Mouse (Mus musculus) intestine, postnatal 0 days (tissue): ENCODE results near the gene Rbm3. TPM values are rescaled to one million over a fixed set of nuclear protein-coding genes. Genes with fewer than 3 reads are reported as not detected.
A peak's percentile ranks its signal among the peaks of the same experiment; 100 is the strongest.
"Not testable (repeated sequence)": the region's sequence is repeated elsewhere in the genome, so short reads cannot be mapped to it uniquely, and the experiment has no call there.

Experiments
- ATAC-seq: fragments of 200-750 bp; cut with Nextera tagmentation; 2 replicates; pipeline ENCODE4 v1.8.0; 2017; ENCODE audit warnings: mild to moderate bottlenecking, moderate TSS enrichment, moderate library complexity
- H3K27ac ChIP-seq: fragments of 300-500 bp; sonication (generic); 2 replicates; pipeline ENCODE4 v1.5.1; 2014; ENCODE audit warnings: mild to moderate bottlenecking, low read depth, low read length, moderate library complexity
- H3K27me3 ChIP-seq: fragments of 300-500 bp; sonication (generic); replicated peaks from 2 replicates; pipeline ENCODE4 v1.6.1; 2014; ENCODE audit warnings: low read length, mixed read lengths; ENCODE audit not compliant: control insufficient read depth, insufficient read depth
- H3K36me3 ChIP-seq: fragments of 300-500 bp; sonication (generic); 2 replicates; pipeline ENCODE4 v1.6.1; 2014; ENCODE audit warnings: mild to moderate bottlenecking, moderate library complexity; ENCODE audit not compliant: control insufficient read depth, insufficient read depth
- H3K4me1 ChIP-seq: fragments of 300-500 bp; sonication (generic); replicated peaks from 2 replicates; pipeline ENCODE4 v1.6.1; 2014; ENCODE audit warnings: antibody characterized with exemption, low read length, mixed read lengths; ENCODE audit not compliant: control insufficient read depth, insufficient read depth
- H3K4me2 ChIP-seq: fragments of 300-500 bp; sonication (generic); replicated peaks from 2 replicates; pipeline ENCODE4 v1.6.1; 2014; ENCODE audit warnings: low read depth, mild to moderate bottlenecking, moderate library complexity
- H3K4me3 ChIP-seq: fragments of 300-500 bp; sonication (generic); 2 replicates; pipeline ENCODE4 v1.5.1; 2014; ENCODE audit warnings: low read depth, low read length
- H3K9ac ChIP-seq: fragments of 300-500 bp; sonication (generic); 2 replicates; pipeline ENCODE4 v1.6.1; 2014; ENCODE audit warnings: mild to moderate bottlenecking, low read depth, low read length
- H3K9me3 ChIP-seq: fragments of 300-500 bp; sonication (generic); 2 replicates; pipeline ENCODE4 v1.6.1; 2016; ENCODE audit warnings: mixed run types; ENCODE audit not compliant: control insufficient read depth
- CTCF ChIP-seq: sonication (generic); IDR thresholded peaks from 2 replicates; pipeline ENCODE4 v1.5.1; 2016; ENCODE audit warnings: low read depth, mild to moderate bottlenecking, control low read depth, antibody characterized with exemption, moderate library complexity
- WGBS: fragments of 180-500 bp; shearing (Covaris S2); extraction: QIAGEN DNeasy Blood & Tissue Kit; methylation state at CpG from one replicate; pipeline ENCODE4 v1.1.7; 2014; 5-methylcytosine and 5-hydroxymethylcytosine counted together
- polyA plus RNA-seq: library from polyadenylated mRNA; unstranded; fragments of >200 nt; fragmentation: Nextera tagmentation; extraction: Ambion mirVana; gene quantifications from 2 replicates; pipeline ENCODE4 v1.2.1, GENCODE M21; 2015

Rbm3 gene
- polyA plus RNA-seq, 1 experiment from 2014 or later, result 623 TPM

DNA sequence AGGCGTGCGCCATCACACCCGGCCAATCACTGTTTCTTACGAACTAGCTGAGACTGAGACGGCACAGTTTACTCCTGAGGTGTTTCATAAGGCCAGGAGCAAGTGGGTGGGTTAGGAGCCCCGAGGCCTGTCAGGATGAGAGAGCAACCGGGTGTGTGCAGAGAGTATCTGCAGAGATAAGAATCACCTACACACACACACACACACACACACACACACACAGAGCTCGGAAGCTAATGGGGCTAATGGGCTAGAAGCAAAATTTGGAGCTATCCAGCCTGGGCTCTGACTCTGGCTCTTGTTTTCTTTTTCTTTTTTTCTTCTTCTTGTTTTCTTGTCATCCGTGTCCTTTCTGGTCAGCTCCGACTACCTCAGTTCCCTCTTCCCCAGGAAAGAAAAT, 50.1 kb downstream of the Rbm3 start:
- Histone ChIP-seq H3K9ac (no peak overlapping the region), H3K4me2 (peak overlapping the region; percentile 45; the same call in 1 of the 2 replicates), H3K4me1 (no peaks in the 10 kb centered on the region), H3K27ac (no peak overlapping the region), H3K36me3 (no peaks in the 10 kb centered on the region), H3K4me3 (peak overlapping the region; percentile 21; the same call in 1 of the 2 replicates), H3K27me3 (no peaks in the 10 kb centered on the region), H3K9me3 (no peaks in the 10 kb centered on the region)
- no peak for ATAC-seq
- no peak for TF ChIP-seq CTCF
- WGBS, result 75% methylated on average over 10 of the region's 10 CpGs

DNA sequence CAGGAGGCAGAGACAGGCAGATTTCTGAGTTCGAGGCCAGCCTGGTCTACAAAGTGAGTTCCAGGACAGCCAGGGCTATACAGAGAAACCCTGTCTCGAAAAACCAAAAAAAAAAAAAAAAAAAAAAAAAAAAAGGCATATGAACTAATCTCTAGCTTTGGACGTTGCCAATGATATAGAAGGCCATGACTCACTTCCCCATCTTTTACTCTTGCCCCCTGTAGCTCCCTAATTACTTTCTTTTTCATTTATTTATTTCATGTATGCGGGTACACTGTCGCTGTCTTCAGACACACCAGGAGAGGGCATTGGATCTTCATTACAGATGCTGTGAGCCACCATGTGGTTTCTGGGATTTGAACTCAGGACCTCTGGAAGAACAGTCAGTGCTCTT, 54.7 kb downstream of the Rbm3 start:
- not testable (repeated sequence) for H3K4me1 ChIP-seq, ATAC-seq, H3K27ac ChIP-seq, H3K4me3 ChIP-seq, H3K4me2 ChIP-seq, H3K36me3 ChIP-seq, H3K9ac ChIP-seq, H3K9me3 ChIP-seq, H3K27me3 ChIP-seq
- 94% methylated on average over 4 of the region's 5 CpGs for WGBS

DNA sequence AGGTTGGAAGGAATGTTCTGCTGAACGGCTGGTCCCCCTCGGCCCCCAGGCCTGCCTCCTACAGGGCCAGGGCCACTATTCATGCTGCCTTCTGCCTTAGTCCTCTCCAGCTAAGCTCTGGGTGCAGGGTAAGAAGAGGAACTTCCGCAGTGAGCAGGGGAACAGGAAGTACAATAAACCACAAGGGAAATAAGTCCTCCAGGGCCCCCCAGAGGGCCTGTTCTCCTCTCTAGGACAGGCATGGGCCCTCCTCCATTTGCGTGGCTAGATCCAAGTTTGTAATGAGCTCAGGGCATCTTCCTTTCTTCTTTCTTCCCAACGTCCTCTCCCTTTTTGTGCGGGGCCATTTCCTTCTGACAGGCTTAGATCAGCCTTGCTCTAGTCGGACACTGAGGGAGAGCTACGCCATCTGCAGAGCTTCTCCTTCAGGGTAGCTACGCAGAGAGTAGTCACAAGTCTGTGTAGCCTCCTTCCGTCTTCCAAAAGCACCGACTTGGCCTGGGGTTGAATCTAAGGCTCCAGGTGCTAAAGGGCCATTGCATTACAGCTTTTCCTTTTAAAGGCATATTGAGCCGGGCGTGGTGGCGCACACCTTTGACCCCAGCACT, 55.2 kb downstream of the Rbm3 start, which contains the start of gene Was:
Was (minus strand) TSS at position 153 of the 608 bp plus-strand sequence.
- Histone ChIP-seq H3K9ac (no peak within 1 kb of the TSS), H3K4me1 (no peaks in the 10 kb centered on the region), H3K9me3 (no peaks in the 10 kb centered on the region), H3K4me3 (no peak within 1 kb of the TSS), H3K4me2 (no peak within 1 kb of the TSS), H3K27me3 (no peaks in the 10 kb centered on the region), H3K36me3 (no peaks in the 10 kb centered on the region), H3K27ac (no peak within 1 kb of the TSS)
- WGBS, result 84% methylated on average over 14 of the region's 14 CpGs
- no peak for TF ChIP-seq CTCF
- ATAC-seq, result no peak

DNA sequence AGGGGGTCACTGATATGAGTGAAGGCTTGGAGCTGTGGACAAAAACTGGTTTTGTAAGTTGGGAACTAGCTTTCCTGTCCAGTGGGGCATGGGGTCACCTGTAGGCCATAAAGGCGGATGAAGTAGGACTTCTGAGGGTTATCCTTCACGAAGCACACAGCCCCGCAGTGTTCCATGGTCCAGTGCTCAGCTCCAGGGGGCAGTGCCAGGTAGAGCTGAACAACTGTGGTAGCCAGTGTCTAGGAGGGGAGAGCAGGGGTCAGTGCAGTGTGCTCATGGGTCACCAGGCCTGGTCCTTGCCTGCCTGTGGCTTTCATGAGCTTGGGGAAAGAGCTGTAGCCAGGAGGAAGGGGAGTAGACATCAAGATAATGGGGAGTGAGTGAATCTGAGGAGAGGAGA, 55.9 kb downstream of the Rbm3 start:
- Histone ChIP-seq H3K4me1 (no peaks in the 10 kb centered on the region), H3K27ac (no peak overlapping the region), H3K4me2 (no peak overlapping the region), H3K36me3 (no peaks in the 10 kb centered on the region), H3K9ac (no peak overlapping the region), H3K27me3 (no peaks in the 10 kb centered on the region), H3K4me3 (no peak overlapping the region), H3K9me3 (no peaks in the 10 kb centered on the region)
- TF ChIP-seq CTCF, result no peak
- ATAC-seq, result no peak
- WGBS, result 89% methylated on average over 3 of the region's 3 CpGs

Other genes starting within 250 kb of the Rbm3 start
- gene Pqbp1, start 246.6 kb downstream of the Rbm3 start, polyA plus RNA-seq, result 63.1 and 64.3 TPM in 2 replicates
- gene Timm17b, start 246.5 kb downstream of the Rbm3 start, polyA plus RNA-seq, result 106 and 109 TPM in 2 replicates
- gene Gm10491, start 238.0 kb downstream of the Rbm3 start, polyA plus RNA-seq, result not detected in 2 replicates
- gene Gm10490, start 236.3 kb downstream of the Rbm3 start, polyA plus RNA-seq, result not detected in 2 replicates
- gene Pcsk1n, start 226.1 kb downstream of the Rbm3 start, polyA plus RNA-seq, result 17.5 and 18.0 TPM in 2 replicates
- not detected in 2 replicates for gene Eras, start 217.3 kb downstream of the Rbm3 start, polyA plus RNA-seq
- 4.6 and 5.4 TPM in 2 replicates for gene Hdac6, start 198.0 kb downstream of the Rbm3 start, polyA plus RNA-seq
- 0.08 TPM in 1 of 2 replicates, not detected in the other for gene Gata1, start 167.8 kb downstream of the Rbm3 start, polyA plus RNA-seq
- 39.5 and 41.4 TPM in 2 replicates for gene Glod5, start 127.4 kb downstream of the Rbm3 start, polyA plus RNA-seq
- gene Suv39h1, start 71.1 kb downstream of the Rbm3 start, polyA plus RNA-seq, result 15.5 and 16.5 TPM in 2 replicates
- 0.34 and 0.48 TPM in 2 replicates for gene Was, start 55.4 kb downstream of the Rbm3 start, polyA plus RNA-seq
- gene Wdr13, start 13.0 kb downstream of the Rbm3 start, polyA plus RNA-seq, result 10.1 and 13.6 TPM in 2 replicates
- gene Tbc1d25, start 30.3 kb upstream of the Rbm3 start, polyA plus RNA-seq, result 4.0 and 4.5 TPM in 2 replicates
- 67.1 and 73.3 TPM in 2 replicates for gene Ebp, start 47.6 kb upstream of the Rbm3 start, polyA plus RNA-seq
- gene Porcn, start 60.6 kb upstream of the Rbm3 start, polyA plus RNA-seq, result 4.3 TPM in 2 replicates
- 13.1 and 14.1 TPM in 2 replicates for gene Ftsj1, start 106.5 kb upstream of the Rbm3 start, polyA plus RNA-seq
- gene Slc38a5, start 125.3 kb upstream of the Rbm3 start, polyA plus RNA-seq, result 1.1 and 1.3 TPM in 2 replicates
- not detected in 2 replicates for gene Ssxb10, start 181.5 kb upstream of the Rbm3 start, polyA plus RNA-seq
- gene Ssxb9, start 221.1 kb upstream of the Rbm3 start, polyA plus RNA-seq, result not detected in 2 replicates